Mouse (Mus musculus): ENCODE measurements around the gene Hdhd3. TPM values are rescaled to one million over a fixed set of nuclear protein-coding genes. Genes with fewer than 3 reads are reported as not detected.
"Not testable (repeated sequence)": the region's sequence is repeated elsewhere in the genome, so short reads cannot be mapped to it uniquely, and the experiment has no call there.

Hdhd3 gene
- polyA plus RNA-seq, 1 experiment from 2014 or later: 10.1 TPM

DNA sequence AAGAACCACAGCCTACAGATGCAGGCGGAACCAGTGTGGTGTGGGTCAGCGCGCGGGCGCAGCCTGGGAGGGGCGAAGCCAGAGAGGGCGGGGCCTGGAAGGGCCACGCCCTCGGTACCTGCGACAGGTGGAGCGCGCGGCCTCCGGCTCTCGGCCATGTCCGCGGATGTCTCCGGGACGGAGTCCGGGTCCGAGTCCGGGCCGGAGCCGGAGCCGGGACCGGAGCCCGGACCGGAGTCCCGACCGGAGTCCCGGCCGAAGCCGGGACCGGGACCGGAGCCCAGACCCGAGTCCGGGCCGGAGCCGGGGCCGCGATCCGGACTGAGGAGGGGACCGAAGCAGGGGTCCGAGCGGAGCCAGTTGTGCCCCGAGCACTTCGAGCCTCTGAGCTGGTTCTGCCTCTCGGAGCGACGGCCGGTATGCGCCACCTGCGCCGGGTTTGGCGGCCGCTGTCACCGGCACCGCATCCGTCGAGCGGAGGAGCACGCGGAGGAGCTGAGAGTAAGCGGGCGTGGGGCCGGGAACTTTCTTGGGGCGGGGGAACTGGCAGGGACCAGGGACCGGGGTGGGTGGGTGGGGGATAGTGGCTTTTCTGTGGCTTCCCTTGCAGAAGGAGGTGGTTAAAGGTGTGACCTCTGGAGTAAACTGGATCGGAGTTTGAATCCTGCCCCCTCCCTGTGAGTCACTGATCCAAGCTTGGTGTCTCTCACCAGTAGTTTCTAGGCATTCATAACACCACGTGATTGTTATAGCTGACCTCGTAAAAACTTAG is 23.1 kb downstream of the Hdhd3 start, which contains the start of gene Bspry:
Gene Bspry (plus strand): TSS at position 117 of the 772 bp plus-strand sequence.
- H3K4me1 ChIP-seq (ENCODE audit: control insufficient read depth, insufficient read depth, low read length): no peaks in the 10 kb centered on the region
- peak within 1 kb of the TSS; percentile 78 for H3K4me2 ChIP-seq (ENCODE audit: low read depth, low read length)
- H3K9ac ChIP-seq (replicated peaks; ENCODE audit: low read length): 0 out of 2 replicates have a peak within 1 kb of the TSS, but pooled peaks have one; percentile 2
- H3K27ac ChIP-seq (replicated peaks; ENCODE audit: low read depth, low read length): no peak within 1 kb of the TSS
- no peaks in the 10 kb centered on the region for H3K9me3 ChIP-seq (replicated peaks; ENCODE audit: control insufficient read depth, low read length)
- peaks cover 8% of the 10 kb centered on the region; the same call in 1 of the 2 replicates for H3K27me3 ChIP-seq (ENCODE audit: control insufficient read depth, insufficient read depth, low read length)
- ATAC-seq (replicated peaks; ENCODE audit: insufficient number of reproducible peaks, low FRiP score, low TSS enrichment, low read depth) (peak; percentile 85), DNase-seq (ENCODE audit: low spot score) (peak; percentile 57)
- no peaks in the 10 kb centered on the region for H3K36me3 ChIP-seq (replicated peaks; ENCODE audit: control insufficient read depth, insufficient read depth, low read depth, low read length)
- peak within 1 kb of the TSS; percentile 45 for H3K4me3 ChIP-seq (ENCODE audit: low read depth, low read length)
- 3% methylated on average over 67 of the region's 71 CpGs for WGBS

GRCm38 (mm10) chr4:62479593-62479936 is 23.7 kb downstream of the Hdhd3 start:
- not testable (repeated sequence) for H3K4me1 ChIP-seq (ENCODE audit: control insufficient read depth, insufficient read depth, low read length); DNase-seq (ENCODE audit: low spot score); H3K9me3 ChIP-seq (replicated peaks; ENCODE audit: control insufficient read depth, low read length); ATAC-seq (replicated peaks; ENCODE audit: insufficient number of reproducible peaks, low FRiP score, low TSS enrichment, low read depth); H3K27ac ChIP-seq (replicated peaks; ENCODE audit: low read depth, low read length); H3K9ac ChIP-seq (replicated peaks; ENCODE audit: low read length); H3K27me3 ChIP-seq (ENCODE audit: control insufficient read depth, insufficient read depth, low read length); H3K36me3 ChIP-seq (replicated peaks; ENCODE audit: control insufficient read depth, insufficient read depth, low read depth, low read length)
- Histone ChIP-seq H3K4me3 (ENCODE audit: low read depth, low read length) (peak overlapping the region; percentile 45), H3K4me2 (ENCODE audit: low read depth, low read length) (peak overlapping the region; percentile 78)
- 14% methylated on average over 11 of the region's 11 CpGs for WGBS

GRCm38 (mm10) chr4:62477542-62478244 is 25.6 kb downstream of the Hdhd3 start:
- WGBS: 88% methylated on average over 6 of the region's 6 CpGs
- Histone ChIP-seq H3K9me3 (replicated peaks; ENCODE audit: control insufficient read depth, low read length) (no peaks in the 10 kb centered on the region), H3K36me3 (replicated peaks; ENCODE audit: control insufficient read depth, insufficient read depth, low read depth, low read length) (no peaks in the 10 kb centered on the region), H3K4me2 (ENCODE audit: low read depth, low read length) (no peak overlapping the region), H3K9ac (replicated peaks; ENCODE audit: low read length) (no peak overlapping the region), H3K27ac (replicated peaks; ENCODE audit: low read depth, low read length) (no peak overlapping the region), H3K27me3 (ENCODE audit: control insufficient read depth, insufficient read depth, low read length) (peaks cover 8% of the 10 kb centered on the region; the same call in 1 of the 2 replicates), H3K4me3 (ENCODE audit: low read depth, low read length) (no peak overlapping the region), H3K4me1 (ENCODE audit: control insufficient read depth, insufficient read depth, low read length) (no peaks in the 10 kb centered on the region)
- ATAC-seq (replicated peaks; ENCODE audit: insufficient number of reproducible peaks, low FRiP score, low TSS enrichment, low read depth): no peak
- DNase-seq (ENCODE audit: low spot score): no peak

DNA sequence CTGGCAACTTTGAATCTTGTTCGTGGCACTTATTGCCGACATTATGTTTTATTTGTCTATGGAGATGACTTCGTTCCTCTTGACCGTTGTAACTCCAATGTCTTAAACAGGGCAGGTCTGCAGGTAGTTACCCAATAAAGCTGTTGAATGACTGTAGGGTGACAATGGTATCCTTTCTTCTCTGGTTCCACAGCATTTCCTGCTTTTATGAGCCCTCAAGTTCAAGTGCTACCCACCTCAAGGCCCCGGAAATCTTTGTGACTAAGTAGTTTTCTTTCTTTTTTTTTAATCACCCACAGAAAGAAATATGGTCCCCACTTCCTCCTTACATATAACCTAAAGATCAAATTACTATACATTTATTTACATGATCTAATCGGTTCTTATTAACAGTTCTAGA is 27.5 kb downstream of the Hdhd3 start:
- H3K9ac ChIP-seq (replicated peaks; ENCODE audit: low read length): no peak overlapping the region
- H3K4me3 ChIP-seq (ENCODE audit: low read depth, low read length): no peak overlapping the region
- peaks cover 8% of the 10 kb centered on the region; the same call in 1 of the 2 replicates for H3K27me3 ChIP-seq (ENCODE audit: control insufficient read depth, insufficient read depth, low read length)
- no peak overlapping the region for H3K27ac ChIP-seq (replicated peaks; ENCODE audit: low read depth, low read length)
- DNase-seq (ENCODE audit: low spot score): no peak
- 85% methylated on average over 6 of the region's 6 CpGs for WGBS
- H3K4me2 ChIP-seq (ENCODE audit: low read depth, low read length): no peak overlapping the region
- ATAC-seq (replicated peaks; ENCODE audit: insufficient number of reproducible peaks, low FRiP score, low TSS enrichment, low read depth): no peak
- H3K9me3 ChIP-seq (replicated peaks; ENCODE audit: control insufficient read depth, low read length): no peaks in the 10 kb centered on the region
- no peaks in the 10 kb centered on the region for H3K36me3 ChIP-seq (replicated peaks; ENCODE audit: control insufficient read depth, insufficient read depth, low read depth, low read length)
- H3K4me1 ChIP-seq (ENCODE audit: control insufficient read depth, insufficient read depth, low read length): no peaks in the 10 kb centered on the region

GRCm38 (mm10) chr4:62475131-62475530 is 28.1 kb downstream of the Hdhd3 start:
- ATAC-seq (replicated peaks; ENCODE audit: insufficient number of reproducible peaks, low FRiP score, low TSS enrichment, low read depth) (no peak), DNase-seq (ENCODE audit: low spot score) (no peak)
- no peaks in the 10 kb centered on the region for H3K4me1 ChIP-seq (ENCODE audit: control insufficient read depth, insufficient read depth, low read length)
- peaks cover 5% of the 10 kb centered on the region; the same call in 1 of the 2 replicates for H3K27me3 ChIP-seq (ENCODE audit: control insufficient read depth, insufficient read depth, low read length)
- 88% methylated on average over 2 of the region's 2 CpGs for WGBS
- H3K36me3 ChIP-seq (replicated peaks; ENCODE audit: control insufficient read depth, insufficient read depth, low read depth, low read length): no peaks in the 10 kb centered on the region
- no peak overlapping the region for H3K27ac ChIP-seq (replicated peaks; ENCODE audit: low read depth, low read length)
- no peaks in the 10 kb centered on the region for H3K9me3 ChIP-seq (replicated peaks; ENCODE audit: control insufficient read depth, low read length)
- H3K9ac ChIP-seq (replicated peaks; ENCODE audit: low read length): no peak overlapping the region
- no peak overlapping the region for H3K4me3 ChIP-seq (ENCODE audit: low read depth, low read length)
- no peak overlapping the region for H3K4me2 ChIP-seq (ENCODE audit: low read depth, low read length)

DNA sequence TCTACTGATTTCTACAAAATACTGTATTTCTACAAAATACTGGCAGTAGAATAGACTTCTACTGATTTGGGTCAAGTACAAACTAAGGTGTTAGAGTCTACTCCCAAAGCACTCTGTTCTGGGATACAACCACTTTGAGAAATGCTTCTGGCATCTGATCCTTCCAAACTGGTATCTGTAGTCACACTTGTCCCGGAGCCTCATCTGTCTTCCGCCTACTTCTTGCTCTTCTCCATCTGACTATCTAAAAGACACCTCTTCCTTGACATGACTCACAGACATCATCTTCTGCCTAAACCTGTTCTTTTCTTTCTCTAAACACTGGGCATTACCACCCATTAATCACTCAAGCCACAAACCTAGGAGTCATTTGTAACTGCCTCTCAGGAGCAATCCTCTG is 31.2 kb downstream of the Hdhd3 start:
- Histone ChIP-seq H3K36me3 (replicated peaks; ENCODE audit: control insufficient read depth, insufficient read depth, low read depth, low read length) (no peaks in the 10 kb centered on the region), H3K27ac (replicated peaks; ENCODE audit: low read depth, low read length) (no peak overlapping the region), H3K4me1 (ENCODE audit: control insufficient read depth, insufficient read depth, low read length) (no peaks in the 10 kb centered on the region), H3K9me3 (replicated peaks; ENCODE audit: control insufficient read depth, low read length) (no peaks in the 10 kb centered on the region), H3K27me3 (ENCODE audit: control insufficient read depth, insufficient read depth, low read length) (no peaks in the 10 kb centered on the region), H3K4me3 (ENCODE audit: low read depth, low read length) (no peak overlapping the region), H3K9ac (replicated peaks; ENCODE audit: low read length) (no peak overlapping the region), H3K4me2 (ENCODE audit: low read depth, low read length) (no peak overlapping the region)
- WGBS: 100% methylated on average over 2 of the region's 2 CpGs
- no peak for ATAC-seq (replicated peaks; ENCODE audit: insufficient number of reproducible peaks, low FRiP score, low TSS enrichment, low read depth)
- no peak for DNase-seq (ENCODE audit: low spot score)

- ATAC-seq (replicated peaks; ENCODE audit: insufficient number of reproducible peaks, low FRiP score, low TSS enrichment, low read depth) (peak; percentile 88), DNase-seq (ENCODE audit: low spot score) (peak; percentile 84)
- H3K9ac ChIP-seq (replicated peaks; ENCODE audit: low read length): peak within 1 kb of the TSS; percentile 53
- H3K4me3 ChIP-seq (ENCODE audit: low read depth, low read length): peak within 1 kb of the TSS; percentile 40
- H3K36me3 ChIP-seq (replicated peaks; ENCODE audit: control insufficient read depth, insufficient read depth, low read depth, low read length): no peaks in the 10 kb centered on the region
- H3K4me1 ChIP-seq (ENCODE audit: control insufficient read depth, insufficient read depth, low read length): no peaks in the 10 kb centered on the region
- no peak within 1 kb of the TSS for H3K27ac ChIP-seq (replicated peaks; ENCODE audit: low read depth, low read length)
- WGBS: under 1% methylated on average over 30 of the region's 30 CpGs
- H3K27me3 ChIP-seq (ENCODE audit: control insufficient read depth, insufficient read depth, low read length): no peaks in the 10 kb centered on the region
- H3K4me2 ChIP-seq (ENCODE audit: low read depth, low read length): peak within 1 kb of the TSS; percentile 65
- no peaks in the 10 kb centered on the region for H3K9me3 ChIP-seq (replicated peaks; ENCODE audit: control insufficient read depth, low read length)
These were observed 32.6 kb downstream of the Hdhd3 start, which contains the start of gene Wdr31 for GRCm38 (mm10) chr4:62470598-62471051. Gene Wdr31 (minus strand): TSS chr4:62470896.

- H3K27ac ChIP-seq (replicated peaks; ENCODE audit: low read depth, low read length): no peak overlapping the region
- H3K4me1 ChIP-seq (ENCODE audit: control insufficient read depth, insufficient read depth, low read length): no peaks in the 10 kb centered on the region
- no peak overlapping the region for H3K4me2 ChIP-seq (ENCODE audit: low read depth, low read length)
- WGBS: 90% methylated on average over 1 of the region's 1 CpGs
- no peaks in the 10 kb centered on the region for H3K36me3 ChIP-seq (replicated peaks; ENCODE audit: control insufficient read depth, insufficient read depth, low read depth, low read length)
- H3K9me3 ChIP-seq (replicated peaks; ENCODE audit: control insufficient read depth, low read length): no peaks in the 10 kb centered on the region
- no peaks in the 10 kb centered on the region for H3K27me3 ChIP-seq (ENCODE audit: control insufficient read depth, insufficient read depth, low read length)
- H3K4me3 ChIP-seq (ENCODE audit: low read depth, low read length): no peak overlapping the region
- no peak overlapping the region for H3K9ac ChIP-seq (replicated peaks; ENCODE audit: low read length)
- DNase-seq (ENCODE audit: low spot score) (no peak), ATAC-seq (replicated peaks; ENCODE audit: insufficient number of reproducible peaks, low FRiP score, low TSS enrichment, low read depth) (no peak)
These were observed 35.1 kb downstream of the Hdhd3 start for GRCm38 (mm10) chr4:62468158-62468557.
